Mouse (Mus musculus) olfactory bulb, adult 2 months (tissue): Measurements from ENCODE around the gene Max. TPM values are rescaled to one million over a fixed set of nuclear protein-coding genes. Genes with fewer than 3 reads are reported as not detected.

Experiments used
- H3K27ac ChIP-seq: fragments of 200-500 bp; 2 replicates; pipeline ENCODE4 v1.5.1; 2012; ENCODE audit warnings: low read depth, low read length; ENCODE audit not compliant: insufficient read depth
- H3K4me1 ChIP-seq: fragments of 200-500 bp; 2 replicates; pipeline ENCODE4 v1.6.1; 2012; ENCODE audit warnings: low read length; ENCODE audit not compliant: control insufficient read depth, insufficient read depth
- H3K4me3 ChIP-seq: fragments of 200-500 bp; 2 replicates; pipeline ENCODE4 v1.5.1; 2012; ENCODE audit warnings: mild to moderate bottlenecking, low read depth, low read length, moderate library complexity; ENCODE audit not compliant: insufficient read depth
- CTCF ChIP-seq: fragments of 200-500 bp; IDR thresholded peaks from 2 replicates; pipeline ENCODE4 v1.5.1; 2012; ENCODE audit warnings: low read depth, mild to moderate bottlenecking, low read length, moderate library complexity; ENCODE audit not compliant: insufficient read depth
- POLR2A ChIP-seq: fragments of 200-500 bp; IDR thresholded peaks from 2 replicates; pipeline ENCODE4 v1.6.1; 2012; ENCODE audit warnings: mild to moderate bottlenecking, low read depth, low read length, moderate library complexity; ENCODE audit not compliant: insufficient read depth
- WGBS: fragments of 180-500 bp; shearing (Covaris S2); methylation state at CpG from one replicate; pipeline ENCODE4 v1.1.7; 2018; 5-methylcytosine and 5-hydroxymethylcytosine counted together
- polyA plus RNA-seq: library from polyadenylated mRNA; stranded (reverse); fragments of >200 nt; gene quantifications from 2 replicates; pipeline ENCODE4 v1.2.4, GENCODE M21; 2012; ENCODE audit warnings: low replicate concordance; ENCODE audit not compliant: missing spikeins, insufficient read depth, insufficient read length

Max gene
- polyA plus RNA-seq, 1 experiment: not detected

GRCm38 (mm10) chr12:76898141-76898540 is 63.9 kb downstream of the Max start:
- Histone ChIP-seq H3K4me1 (no peaks in the 10 kb centered on the region), H3K27ac (no peak overlapping the region), H3K4me3 (no peak overlapping the region)
- TF ChIP-seq POLR2A: no peak

- 92% methylated on average over 10 of the region's 10 CpGs for WGBS
- Histone ChIP-seq H3K4me3 (no peak overlapping the region), H3K27ac (no peak overlapping the region), H3K4me1 (no peaks in the 10 kb centered on the region)
- TF ChIP-seq CTCF (no peak), POLR2A (no peak)
These were observed 65.0 kb downstream of the Max start for GRCm38 (mm10) chr12:76897006-76897405.

- 96% methylated on average over 4 of the region's 4 CpGs for WGBS
- no peak overlapping the region for H3K27ac ChIP-seq
These were observed 65.4 kb downstream of the Max start for GRCm38 (mm10) chr12:76896566-76896965.

GRCm38 (mm10) chr12:76895777-76896176 is 66.2 kb downstream of the Max start:
- no peak overlapping the region for H3K27ac ChIP-seq

More at GRCm38 (mm10) chr12:76896566-76896965, 65.4 kb downstream of the Max start:
- Histone ChIP-seq H3K4me3 (no peak overlapping the region), H3K4me1 (no peaks in the 10 kb centered on the region)
- no peak for TF ChIP-seq CTCF
- no peak for TF ChIP-seq POLR2A

DNA sequence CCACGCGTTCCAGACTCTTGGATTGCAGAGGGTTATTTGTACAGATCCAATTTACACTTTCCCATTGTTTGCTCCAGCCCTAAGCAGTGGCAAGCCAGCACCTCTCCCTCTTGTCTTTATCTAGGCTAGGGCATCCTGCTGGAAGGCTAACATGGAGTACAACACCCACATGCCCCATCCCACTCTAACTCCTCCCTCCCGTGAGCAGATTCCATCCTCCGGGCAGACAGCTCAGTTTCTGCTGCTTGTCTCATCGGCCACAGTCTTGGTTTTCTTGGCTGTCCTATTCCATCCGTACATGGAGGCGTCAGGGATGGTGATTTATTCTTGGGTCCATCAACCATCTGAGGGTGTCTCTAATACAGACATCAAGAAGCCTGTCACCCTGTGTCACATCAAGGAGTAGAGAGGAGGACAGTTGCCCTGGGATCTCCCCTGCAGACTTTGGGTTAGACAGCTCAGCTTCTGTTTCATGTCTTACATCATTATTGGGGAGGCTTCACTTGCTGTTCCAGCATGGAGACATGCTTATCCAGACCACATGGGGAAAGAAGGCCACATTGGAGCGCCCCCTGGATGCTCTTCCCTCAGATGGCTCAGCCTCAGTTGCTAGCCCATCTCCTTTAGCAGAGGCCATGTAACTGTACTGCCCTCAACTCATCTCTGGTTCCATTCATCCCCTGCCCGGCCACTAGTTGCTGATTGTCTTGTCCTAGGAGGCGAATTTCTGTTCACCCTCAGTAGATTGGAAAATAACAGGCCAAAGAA is 67.0 kb downstream of the Max start:
- Histone ChIP-seq H3K4me1 (no peaks in the 10 kb centered on the region), H3K27ac (no peak overlapping the region), H3K4me3 (no peak overlapping the region)
- TF ChIP-seq CTCF (no peak), POLR2A (no peak)
- 83% methylated on average over 10 of the region's 10 CpGs for WGBS

More at GRCm38 (mm10) chr12:76895777-76896176, 66.2 kb downstream of the Max start:
- no peak for TF ChIP-seq POLR2A
- TF ChIP-seq CTCF: no peak
- 61% methylated on average over 7 of the region's 7 CpGs for WGBS
- Histone ChIP-seq H3K4me3 (no peak overlapping the region), H3K4me1 (no peaks in the 10 kb centered on the region)

DNA sequence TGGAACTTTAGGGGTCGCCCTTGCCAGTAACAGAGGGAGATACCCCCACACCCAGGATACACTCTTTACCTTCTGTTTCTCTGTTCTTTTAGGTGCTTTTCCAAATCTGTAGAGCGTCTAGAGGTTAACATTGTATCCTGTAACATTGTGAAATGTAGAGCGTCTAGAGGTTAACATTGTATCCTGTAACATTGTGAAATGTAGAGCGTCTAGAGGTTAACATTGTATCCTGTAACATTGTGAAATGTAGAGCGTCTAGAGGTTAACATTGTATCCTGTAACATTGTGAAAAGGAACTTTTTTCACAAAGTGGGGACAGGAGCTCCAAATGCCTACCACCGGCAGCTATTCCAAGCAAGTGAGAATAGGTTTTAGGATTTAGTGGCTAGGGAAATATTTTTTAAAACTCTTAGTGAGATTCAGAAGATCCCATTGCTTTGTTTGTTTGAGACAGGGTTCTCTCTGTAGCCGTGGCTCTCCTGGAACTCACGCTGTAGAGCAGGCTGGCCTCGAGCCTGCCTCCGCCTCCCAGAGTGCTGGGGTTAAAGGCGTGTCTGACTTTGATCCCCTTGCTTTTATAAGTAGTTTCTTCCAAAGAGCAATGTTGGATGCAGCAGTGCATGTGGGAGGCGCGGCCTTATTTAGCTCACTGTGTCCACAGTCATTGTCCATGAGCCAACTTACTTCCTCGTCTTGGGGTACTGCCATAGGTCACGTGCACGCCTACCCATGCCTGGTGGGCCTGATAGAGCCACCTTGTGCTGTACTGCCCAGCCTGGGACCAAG is 68.9 kb downstream of the Max start:
- TF ChIP-seq CTCF: no peak
- TF ChIP-seq POLR2A: no peak
- no peak overlapping the region for H3K4me3 ChIP-seq
- H3K27ac ChIP-seq: no peak overlapping the region
- no peaks in the 10 kb centered on the region for H3K4me1 ChIP-seq
- WGBS: 88% methylated on average over 16 of the region's 16 CpGs

GRCm38 (mm10) chr12:76891160-76891559 is 70.8 kb downstream of the Max start:
- no peak overlapping the region for H3K27ac ChIP-seq
- no peak for TF ChIP-seq POLR2A
- no peak for TF ChIP-seq CTCF
- WGBS: 81% methylated on average over 3 of the region's 3 CpGs
- H3K4me3 ChIP-seq: no peak overlapping the region
- peaks cover 3% of the 10 kb centered on the region; the same call in 1 of the 2 replicates for H3K4me1 ChIP-seq

DNA sequence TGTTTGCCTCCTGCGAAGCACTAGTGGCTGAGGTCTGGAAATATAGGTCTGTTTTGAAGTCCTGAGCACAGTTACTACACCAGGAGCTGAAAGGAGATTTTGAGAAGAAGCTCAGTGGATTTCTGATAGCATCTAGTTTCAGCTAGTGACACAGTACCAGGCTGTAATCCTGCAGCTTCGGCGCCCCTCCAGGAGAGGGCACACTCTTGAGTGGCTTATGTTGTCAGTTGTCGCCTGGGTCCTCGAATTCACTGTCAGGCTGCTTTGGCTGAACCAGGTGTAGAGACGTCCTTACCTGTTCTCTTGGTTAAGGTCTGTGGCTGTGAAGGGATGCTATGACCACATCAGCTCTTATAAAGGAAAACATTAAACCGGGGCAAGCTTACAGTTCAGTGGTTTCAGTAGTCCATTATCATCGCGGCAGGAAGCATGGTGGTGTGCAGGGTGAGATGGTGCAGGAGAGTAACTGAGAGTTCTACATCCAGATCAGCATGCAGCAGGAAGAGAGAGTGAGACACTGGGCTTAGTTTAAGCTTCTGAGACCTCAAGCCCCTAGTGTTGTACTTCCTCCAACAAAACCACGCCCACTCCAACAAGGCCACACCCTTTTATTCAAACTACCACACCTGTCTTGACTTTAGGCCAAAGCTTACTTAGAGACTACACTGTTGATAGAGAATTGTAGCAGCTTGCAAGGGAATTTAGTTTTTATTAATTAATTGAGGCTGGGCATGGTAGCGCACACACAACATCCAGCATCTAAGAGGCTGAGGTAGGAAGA is 72.4 kb downstream of the Max start:
- WGBS: 94% methylated on average over 11 of the region's 11 CpGs
- no peak overlapping the region for H3K27ac ChIP-seq
- H3K4me3 ChIP-seq: no peak overlapping the region
- TF ChIP-seq POLR2A (no peak), CTCF (no peak)
- H3K4me1 ChIP-seq: peaks cover 3% of the 10 kb centered on the region; the same call in 1 of the 2 replicates

DNA sequence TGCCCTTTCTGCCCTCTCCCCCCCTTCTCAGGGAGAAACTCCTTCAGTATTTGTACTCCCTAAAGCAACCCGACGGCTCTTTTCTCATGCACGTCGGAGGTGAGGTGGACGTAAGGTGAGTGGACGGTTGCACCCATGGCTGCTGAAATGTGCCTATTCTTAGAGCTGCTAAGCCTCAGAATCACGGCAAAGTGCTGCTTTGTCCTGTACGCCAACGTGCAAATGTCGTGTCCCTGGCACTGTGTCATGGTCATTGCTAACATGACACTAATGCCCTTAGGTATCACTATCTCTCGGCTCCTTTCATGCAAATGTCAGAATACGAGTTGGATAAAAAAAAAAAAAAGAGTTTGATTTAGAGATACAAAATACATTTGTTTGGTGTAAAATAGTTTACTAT is 74.1 kb downstream of the Max start:
- Histone ChIP-seq H3K4me3 (no peak overlapping the region), H3K27ac (no peak overlapping the region), H3K4me1 (peaks cover 3% of the 10 kb centered on the region; the same call in 1 of the 2 replicates)
- TF ChIP-seq CTCF (no peak), POLR2A (no peak)
- WGBS: 92% methylated on average over 12 of the region's 12 CpGs

Other genes starting within 250 kb of the Max start
- not detected in 2 replicates for gene Churc1, start 196.7 kb downstream of the Max start, polyA plus RNA-seq
- gene Fntb, start 196.6 kb downstream of the Max start, polyA plus RNA-seq: not detected in 2 replicates
- not detected in 2 replicates for gene Gpx2, start 166.6 kb downstream of the Max start, polyA plus RNA-seq
- gene Rab15, start 139.3 kb downstream of the Max start, polyA plus RNA-seq: not detected in 2 replicates